Mouse (Mus musculus): ENCODE data around the gene Frs3.

DNA sequence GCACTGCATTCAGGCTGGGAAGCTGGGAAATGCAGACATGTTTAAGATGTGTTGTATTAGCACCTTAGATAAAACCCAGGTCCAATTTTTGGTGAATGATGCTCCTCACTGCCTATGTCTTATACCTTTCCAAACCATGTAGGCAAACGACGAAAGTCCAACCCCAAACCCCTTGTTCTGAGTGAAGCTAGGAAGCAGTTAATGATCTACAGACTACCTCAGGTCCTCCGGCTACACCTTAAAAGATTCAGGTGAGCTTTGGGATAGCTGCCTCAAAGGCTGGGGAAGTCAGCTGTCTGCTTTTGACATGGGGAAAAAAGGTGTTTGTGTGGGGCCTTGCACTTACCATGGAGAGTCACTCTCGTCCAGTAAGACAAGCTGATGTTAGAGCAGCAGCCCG lies 10.1 kb upstream of the Frs3 start:
- TF ChIP-seq CTCF (IDR thresholded peaks at IDR 0.05; ENCODE audit: low read depth, low read length) (no peak), POLR2A (IDR thresholded peaks at IDR 0.05; ENCODE audit: borderline replicate concordance, low read depth, low read length) (no peak)

All from bone marrow macrophage, adult 2 months (primary cell).